Mouse (Mus musculus) common myeloid progenitor, adult 5-6 weeks (primary cell): Measurements from ENCODE around the gene Rhbdl3. TPM values are rescaled to one million over a fixed set of nuclear protein-coding genes. Genes with fewer than 3 reads are reported as not detected.
"Not testable (repeated sequence)": the region's sequence is repeated elsewhere in the genome, so short reads cannot be mapped to it uniquely, and the experiment has no call there.

Experiments
- ATAC-seq: replicated peaks from 2 replicates; pipeline ENCODE4 v1.8.0; 2016; ENCODE audit warnings: low read depth, mild to moderate bottlenecking, moderate TSS enrichment, inconsistent platforms; ENCODE audit not compliant: poor library complexity, severe bottlenecking
- total RNA-seq: library from RNA; stranded (forward); fragments of 200-1000, 187-1606 nt; gene quantifications from 2 replicates; pipeline ENCODE4 v1.2.3, GENCODE M21; 2017

The Rhbdl3 gene
- total RNA-seq, 1 experiment from 2014 or later: 0.73 TPM

DNA sequence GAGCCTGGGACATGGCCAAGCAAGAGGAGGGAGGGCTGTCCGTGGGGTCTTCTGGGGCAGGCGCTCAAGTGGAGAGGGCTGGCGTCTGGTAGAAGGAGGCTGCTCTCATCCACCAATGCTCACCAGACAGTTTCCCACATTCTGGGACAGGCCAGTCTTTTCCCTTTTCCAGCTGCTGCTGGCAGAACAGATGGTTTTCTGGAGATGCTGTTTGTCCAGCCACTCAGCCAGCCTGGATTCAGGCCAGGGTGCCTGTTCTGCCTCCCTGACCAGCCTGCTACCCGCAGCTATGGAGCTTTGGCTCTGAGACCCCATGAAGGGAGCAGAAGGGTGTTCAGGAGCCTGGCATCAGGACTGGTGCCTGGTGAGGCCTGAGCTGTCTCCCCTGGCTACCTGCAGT, 10.6 kb downstream of the Rhbdl3 start:
- ATAC-seq: no peak

DNA sequence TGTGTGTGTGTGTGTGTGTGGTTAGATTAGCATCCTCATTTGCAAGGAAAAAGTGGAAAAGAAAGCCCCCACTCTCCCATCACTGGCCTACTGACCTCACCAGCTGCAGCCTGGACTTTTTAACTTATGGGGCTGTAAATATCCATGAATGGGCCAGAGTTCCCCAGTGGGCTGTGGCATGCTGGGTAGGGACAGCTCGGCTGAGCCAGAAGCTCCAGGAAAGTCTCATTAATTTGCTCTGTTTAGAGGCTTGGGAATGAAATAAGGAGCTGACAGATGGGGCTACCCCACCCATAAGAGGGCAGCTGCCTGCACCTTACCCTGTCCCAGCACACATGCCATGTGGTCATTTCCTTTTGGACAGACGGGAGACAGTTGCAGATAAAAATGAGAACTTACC, 11.3 kb downstream of the Rhbdl3 start:
- no peak for ATAC-seq

DNA sequence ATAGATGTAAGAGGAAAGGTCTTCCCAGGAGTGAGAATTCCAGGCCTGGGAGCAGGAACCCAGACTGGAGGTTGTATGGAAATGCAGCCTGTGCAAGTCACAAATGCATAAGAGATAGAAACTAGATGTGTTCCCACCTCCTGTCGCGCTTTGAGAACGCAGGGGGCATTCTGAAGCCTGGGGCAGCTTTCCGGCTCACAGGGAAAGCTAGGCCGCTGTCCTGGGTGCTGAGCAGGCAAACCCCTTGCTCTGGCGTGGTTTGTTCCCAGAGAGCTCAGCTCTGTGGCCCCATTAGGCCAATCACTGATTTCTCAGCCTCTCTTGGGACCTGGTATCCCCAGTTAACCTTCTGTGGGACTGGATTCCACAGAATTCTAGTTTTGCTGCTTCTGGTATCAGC, 11.9 kb downstream of the Rhbdl3 start:
- no peak for ATAC-seq

DNA sequence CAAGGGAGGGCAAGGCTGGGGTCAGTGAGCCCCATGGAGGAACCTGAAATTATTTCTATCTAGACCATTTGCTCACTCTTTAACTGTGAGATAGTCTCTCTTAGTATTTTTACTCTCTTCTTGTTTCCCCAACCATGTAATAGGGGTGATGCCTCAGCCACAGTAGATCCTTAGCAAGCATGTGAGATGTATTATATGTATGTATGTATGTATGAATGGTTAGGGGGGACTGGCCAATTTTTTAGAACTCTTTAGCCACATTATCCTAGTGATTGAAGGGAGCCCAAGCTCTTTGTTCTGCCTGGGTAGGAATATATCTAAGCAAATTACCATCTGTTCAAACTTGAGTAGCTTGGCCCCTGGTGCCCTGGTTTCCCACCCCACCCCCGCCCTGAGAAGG, 12.8 kb downstream of the Rhbdl3 start:
- no peak for ATAC-seq

DNA sequence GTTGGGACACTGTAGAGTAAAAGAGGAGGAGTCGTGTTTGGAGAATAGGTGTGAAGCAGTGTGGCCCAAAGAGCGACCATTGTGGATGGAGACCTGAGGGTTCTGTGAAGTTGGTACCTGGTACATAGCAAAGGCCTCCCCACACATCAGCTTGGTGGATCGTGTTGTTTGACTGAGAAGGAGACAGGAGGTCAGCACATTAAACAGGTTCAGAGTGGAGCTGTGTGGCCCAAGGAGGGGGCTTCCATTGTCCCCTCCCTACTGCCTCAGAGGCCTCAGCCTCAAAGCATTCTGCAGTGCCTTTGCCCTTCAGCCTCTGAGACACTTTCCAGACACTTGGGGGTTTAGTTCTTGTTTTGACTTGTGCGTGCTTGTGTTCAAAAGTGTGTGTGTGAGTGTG, 13.2 kb downstream of the Rhbdl3 start:
- no peak for ATAC-seq

DNA sequence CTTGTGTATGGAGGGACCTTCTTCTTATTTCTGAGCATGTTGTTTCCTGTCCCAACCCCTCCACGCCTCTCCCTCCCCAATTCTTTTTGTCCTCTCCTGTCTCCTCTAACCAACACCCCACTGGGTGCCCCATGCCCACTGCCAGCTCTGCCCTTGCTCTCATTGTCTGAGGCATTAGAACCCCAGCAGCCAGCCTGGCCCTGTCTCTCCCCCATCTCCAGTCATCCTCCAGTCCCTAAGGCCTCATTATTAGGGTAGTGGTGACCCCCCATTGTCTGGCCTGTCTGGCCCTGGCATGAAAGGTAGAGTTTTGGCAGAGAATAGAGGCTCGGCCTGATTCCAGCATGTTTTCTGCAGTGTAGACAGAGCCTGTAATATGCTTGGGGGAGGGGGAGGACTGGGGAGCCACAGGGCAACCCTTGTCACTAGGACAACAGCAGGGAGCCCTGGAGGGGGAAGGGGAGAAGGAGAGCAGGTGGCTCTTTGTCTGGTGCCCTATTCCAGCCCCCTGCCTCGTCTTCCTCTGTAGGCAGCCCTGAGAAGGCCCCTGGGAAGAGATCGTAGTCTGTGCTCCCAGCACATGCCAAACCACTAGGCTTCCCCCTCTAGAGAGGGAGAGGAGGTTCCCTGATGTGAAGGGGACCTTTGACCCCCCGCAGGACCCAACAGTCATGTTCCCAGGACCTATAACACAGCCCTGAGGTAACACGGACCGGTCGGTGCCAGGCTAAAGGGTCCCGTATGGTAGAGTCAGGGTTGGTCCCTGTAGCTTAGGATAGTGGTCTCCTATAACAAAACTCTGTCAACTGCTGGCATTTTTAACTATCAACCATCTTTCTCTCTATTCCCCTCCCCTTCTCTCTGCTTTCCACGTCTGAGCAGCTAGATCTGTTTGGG, 15.3 kb downstream of the Rhbdl3 start:
- no peak for ATAC-seq

DNA sequence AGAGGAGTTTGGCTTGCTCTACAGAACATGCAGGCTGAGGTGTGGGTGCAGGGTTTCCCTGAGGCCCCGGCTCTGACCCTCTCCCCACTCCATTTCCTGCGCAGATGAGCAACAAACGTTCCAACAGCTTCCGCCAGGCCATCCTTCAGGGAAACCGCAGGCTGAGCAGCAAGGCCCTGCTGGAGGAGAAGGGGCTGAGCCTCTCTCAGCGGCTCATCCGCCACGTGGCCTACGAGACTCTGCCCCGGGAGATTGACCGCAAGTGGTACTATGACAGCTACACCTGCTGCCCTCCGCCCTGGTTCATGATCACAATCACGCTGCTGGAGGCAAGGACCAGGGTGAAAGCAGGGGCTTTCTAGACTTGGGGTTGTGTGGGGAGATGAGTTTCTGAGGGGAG, 22.5 kb downstream of the Rhbdl3 start:
- peak; percentile 91 for ATAC-seq

DNA sequence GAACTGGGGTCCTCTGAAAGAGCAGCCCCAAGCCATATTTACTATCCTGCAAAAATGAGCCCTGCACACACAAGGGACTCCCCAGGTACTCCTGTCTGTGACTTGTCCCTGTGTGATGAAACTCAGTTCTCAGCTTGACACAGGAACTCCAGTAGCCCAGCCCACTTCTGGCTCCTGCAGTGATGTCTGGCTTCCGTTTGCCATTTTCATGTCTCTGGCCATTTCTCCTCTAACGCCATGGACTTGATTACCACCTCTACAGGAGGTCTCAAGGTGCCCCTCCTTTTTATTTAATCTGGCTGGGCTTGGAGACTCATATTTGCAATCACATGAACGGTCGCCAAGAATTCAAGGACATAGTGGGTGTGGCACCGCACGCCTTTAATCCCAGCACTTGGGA, 23.9 kb downstream of the Rhbdl3 start:
- ATAC-seq: no peak

DNA sequence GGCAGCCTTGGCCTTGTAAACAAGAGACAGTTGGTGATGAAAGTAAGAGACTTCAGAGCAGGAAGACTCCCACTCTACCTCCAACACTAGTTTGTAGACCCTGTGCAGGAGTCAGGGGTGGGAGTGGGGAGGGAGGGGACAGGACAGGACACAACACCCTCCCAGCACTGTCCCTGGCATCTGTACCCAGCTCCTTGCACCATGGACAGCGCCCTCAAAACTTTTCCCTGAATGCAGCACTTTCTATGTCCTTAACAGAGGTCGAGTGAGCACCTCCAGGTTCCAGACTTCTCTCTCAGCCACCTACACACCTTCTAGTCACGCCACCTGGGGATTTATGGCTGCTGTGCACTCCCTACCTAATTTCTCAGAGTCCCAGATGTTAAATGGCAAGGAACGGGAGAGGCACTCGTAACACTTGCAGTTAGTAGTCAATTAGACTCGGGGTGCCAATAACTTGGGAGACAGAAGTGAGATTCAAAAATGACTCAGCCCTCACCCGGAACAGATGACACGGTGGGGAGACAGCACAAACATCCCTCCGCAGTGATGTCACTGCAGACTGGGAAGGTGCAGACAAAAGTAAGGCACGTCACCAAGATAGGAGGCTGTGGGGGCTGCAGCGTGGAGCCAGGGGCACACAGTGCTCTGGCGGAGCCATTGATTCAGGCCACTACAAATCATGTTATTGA, 32.1 kb downstream of the Rhbdl3 start:
- ATAC-seq: no peak

DNA sequence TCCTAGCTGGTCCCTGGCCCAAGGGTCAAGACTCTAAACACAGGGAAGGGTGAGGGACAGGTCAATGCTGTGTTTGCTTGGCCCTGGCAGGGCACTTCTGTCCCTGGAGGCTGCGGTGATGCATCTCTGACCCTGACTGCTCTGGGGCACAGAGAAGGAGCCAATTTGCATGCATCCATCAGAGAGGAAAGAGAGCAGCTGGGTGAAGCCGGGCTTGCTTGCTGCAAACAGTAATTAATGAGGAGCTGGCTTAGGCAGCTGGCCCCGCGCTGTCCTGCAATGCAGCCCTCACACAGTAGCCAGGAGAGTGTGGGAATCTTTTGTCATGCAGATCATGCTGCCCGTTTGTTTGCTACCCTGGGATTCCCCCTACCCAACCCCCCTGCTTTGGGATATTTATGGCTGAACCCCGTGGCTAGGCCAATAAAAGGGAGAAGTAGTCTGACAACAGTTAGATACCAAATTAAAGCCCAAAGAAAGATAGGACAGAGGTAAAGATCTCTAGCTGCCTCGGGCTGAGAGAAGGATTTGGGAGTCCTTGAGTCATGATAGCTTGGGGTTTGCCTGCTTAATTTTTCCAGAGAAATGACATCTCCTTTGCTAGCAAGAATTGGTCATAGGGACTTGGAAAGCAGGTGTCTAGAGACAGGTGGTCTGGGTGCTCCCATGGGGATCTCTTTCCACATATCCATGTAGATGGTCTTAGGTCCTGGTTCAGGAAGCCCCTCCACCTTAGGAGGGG, 35.1 kb downstream of the Rhbdl3 start:
- ATAC-seq: no peak

DNA sequence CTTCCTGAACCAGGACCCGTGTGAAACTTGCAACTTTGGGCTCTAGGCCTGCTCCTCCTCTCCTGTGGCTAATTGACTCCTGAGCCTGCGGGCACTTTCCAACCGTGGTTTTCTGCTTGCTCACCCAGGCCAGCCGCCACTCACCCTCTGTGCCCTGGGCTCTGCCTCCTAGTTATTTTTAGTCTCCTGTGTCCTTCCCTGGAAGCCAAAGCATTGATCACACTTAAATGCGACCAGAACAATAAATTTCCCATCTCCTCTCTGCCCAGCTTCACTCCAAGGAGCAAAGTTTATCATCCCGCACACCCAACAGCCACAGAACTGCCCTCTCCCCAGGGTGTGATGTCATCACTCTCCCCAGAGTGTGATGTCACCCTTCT, 35.6 kb downstream of the Rhbdl3 start:
- ATAC-seq: no peak

DNA sequence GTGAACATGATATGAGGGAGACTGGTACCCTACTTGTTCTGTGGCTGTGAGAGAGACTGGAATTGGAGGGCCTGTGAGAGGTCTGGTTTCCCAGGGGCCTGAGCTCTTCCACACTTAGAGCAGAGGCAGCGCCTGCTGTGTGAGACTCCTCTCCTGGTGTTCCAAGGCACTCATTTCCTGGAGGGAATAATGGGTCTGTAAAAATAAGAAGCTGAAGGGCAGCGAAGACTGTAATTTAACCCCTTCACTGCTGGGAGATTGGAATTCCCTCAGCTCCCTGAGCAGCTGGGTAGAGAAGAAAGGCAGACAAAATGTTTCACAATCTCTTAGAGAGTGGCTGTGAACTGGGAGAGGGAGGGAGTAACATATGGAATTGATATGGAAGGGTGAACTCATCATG, 41.8 kb downstream of the Rhbdl3 start:
- no peak for ATAC-seq

DNA sequence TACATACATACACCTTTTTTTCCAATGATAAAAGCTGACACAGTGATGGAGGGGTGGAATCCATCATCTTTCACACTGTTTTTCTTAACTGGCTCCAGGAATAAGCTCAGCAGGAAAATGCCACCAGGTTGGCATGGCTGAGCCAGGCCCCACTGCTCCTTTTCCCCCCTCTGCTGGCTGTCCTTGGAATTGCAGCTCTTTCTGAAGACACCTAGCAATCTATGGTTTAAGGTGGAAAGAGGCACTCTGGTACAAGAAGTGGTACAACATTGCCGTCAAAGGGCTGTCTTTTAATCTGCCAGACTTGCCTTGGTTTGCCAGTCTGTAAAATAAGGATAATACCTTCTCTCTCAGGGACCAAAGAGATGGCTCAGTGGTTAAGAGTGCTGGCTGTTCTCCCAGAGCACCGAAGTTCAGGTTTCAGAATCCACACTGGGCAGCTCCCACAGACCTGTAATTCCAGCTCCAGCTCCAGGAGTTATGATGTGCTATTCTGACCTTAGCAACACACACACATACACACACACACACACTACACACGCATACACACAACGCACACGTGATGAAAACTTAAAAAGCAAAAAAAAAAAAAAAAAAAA, 51.2 kb downstream of the Rhbdl3 start:
- ATAC-seq: peak; percentile 77

DNA sequence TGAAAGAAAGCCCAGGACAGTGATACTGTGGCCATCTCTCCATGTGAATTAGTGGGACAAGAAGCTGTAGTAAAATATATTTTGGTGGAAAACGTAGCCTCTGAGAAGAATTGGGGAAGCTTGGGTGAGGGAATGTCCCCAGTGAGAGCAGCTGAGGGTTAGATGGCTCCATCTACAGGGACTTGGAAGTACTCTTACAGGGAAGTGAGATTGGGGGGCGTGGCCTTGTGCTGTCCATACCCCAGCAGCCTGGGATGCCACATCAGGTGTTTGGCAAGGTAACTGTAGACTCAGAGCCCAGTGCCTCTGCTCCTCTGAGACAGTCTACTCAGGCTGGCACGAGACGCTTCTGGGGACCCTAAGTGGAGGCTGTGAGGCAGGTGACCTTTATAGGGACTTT, 54.1 kb downstream of the Rhbdl3 start:
- peak; percentile 86 for ATAC-seq

DNA sequence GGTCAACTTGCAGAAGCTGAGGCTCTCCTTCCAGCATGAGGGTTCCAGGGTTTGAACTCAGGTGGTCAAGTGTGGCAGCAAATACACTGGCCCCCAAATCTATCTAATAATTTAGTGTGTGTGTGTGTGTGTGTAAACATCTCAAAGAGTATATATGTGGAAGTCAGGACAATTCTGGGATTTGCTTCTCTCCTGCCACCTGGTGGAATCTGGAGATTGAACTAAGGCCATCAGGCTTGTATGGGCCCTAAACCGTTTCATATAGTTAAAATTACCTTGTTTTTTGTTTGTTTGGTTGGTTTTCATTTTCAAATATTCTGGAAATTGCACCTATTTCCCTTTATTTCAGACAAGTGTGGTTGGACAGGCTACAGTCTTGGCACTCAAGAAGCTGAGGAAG, 68.2 kb downstream of the Rhbdl3 start:
- ATAC-seq: no peak

DNA sequence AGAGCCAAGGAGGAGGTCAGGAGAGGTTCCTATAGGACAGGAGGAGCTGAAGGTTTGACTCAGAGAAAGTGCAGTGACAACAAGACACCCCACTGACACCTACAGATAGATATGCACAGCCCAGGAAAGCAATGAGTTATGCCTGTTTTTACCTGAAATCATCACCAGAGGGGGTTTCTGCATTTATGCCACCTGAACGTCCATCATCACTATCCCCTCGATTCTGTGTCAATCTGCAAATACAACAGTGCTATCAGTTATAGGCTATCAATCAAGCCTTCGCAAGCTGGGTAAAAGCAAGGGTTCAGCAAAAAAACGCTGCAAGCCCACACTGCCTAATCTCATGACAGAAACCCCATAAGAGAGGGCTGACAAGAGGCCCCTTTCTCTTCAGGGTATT, 75.9 kb downstream of the Rhbdl3 start:
- no peak for ATAC-seq

DNA sequence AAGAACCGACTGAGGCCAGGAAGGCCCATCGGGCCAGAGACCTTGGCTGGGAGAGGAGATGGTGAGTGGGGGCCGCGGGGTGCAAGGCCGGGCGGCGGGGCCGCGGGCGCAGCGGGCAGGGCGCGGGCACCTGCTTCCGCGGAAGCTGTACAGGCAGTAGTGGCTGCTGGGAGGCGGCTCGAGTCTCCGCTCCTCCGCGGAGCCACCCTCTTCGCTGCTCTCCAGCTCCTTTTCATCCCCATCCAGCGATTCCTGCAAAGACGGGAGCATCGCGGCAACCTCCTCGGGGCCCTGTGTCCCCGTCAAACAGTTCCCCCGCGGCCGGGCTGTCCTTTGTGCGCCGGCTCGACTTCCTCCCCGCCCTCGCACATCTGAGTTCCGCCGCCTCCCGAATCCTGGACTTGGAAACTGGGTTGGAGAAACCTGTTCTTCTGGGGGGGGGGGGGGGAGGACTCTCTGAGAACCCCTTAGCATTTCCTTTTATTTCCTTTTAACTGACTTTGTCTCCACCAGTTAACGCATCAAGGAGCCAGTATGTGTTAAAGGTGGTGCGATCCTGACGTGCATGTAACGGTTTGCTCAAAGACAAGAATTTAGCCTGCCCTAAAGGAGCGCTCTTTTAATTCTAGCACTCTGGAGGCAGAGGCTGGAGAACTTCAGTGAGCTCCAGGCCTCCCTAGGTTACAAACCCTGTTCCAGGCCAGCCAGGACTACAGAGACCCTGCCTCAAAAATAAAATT, 77.2 kb downstream of the Rhbdl3 start, which contains the start of gene 5730455P16Rik:
Gene 5730455P16Rik, minus strand, starts transcription at position 323 of the 740 bp plus-strand sequence.
- peak; percentile 75 for ATAC-seq

DNA sequence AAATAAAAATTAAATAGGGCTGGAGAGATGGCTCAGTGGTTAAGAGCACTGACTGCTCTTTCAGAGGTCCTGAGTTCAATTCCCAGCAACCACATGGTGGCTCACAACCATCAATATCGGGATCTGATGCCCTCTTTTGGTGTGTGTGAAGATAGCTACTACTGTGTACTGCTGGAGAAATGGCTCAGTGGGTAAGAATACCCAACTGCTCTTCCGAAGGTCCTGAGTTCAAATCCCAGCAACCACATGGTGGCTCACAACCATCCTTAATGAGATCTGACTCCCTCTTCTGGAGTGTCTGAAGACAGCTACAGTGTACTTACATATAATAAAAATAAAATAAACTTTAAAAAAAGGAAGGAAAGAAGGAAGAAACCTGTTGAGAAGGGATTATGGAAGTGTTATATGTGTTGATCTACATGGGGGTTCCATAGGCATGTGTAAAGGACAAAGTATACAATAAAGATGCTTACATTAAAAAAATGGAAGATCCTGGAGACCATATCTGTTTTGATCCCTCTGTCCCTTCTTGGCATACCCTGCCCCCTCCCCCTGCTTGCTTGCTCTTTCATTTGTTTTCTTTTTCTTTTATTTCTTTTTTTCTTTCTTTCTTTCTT, 77.8 kb downstream of the Rhbdl3 start:
- ATAC-seq: not testable (repeated sequence)

DNA sequence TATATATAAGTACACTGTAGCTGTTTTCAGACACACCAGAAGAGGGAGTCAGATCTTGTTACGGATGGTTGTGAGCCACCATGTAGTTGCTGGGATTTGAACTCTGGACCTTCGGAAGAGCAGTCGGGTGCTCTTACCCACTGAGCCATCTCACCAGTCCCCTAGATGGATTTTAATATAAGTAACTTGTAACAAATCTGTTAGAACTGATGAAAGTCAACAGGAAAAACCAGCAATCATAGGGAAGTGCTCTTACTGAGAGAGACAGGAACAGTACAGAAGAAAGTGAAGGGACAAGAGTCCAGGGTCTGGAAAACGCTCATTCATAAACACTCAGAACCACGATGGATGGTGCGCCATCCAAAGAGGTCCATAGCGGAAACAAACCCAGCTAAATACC, 78.5 kb downstream of the Rhbdl3 start:
- not testable (repeated sequence) for ATAC-seq
